Mouse (Mus musculus): ENCODE data around the gene Tnnt1. TPM values are rescaled to one million over a fixed set of nuclear protein-coding genes. Genes with fewer than 3 reads are reported as not detected.

Tnnt1 gene
- total RNA-seq, 2 experiments from 2014 or later: 7.4 to 9.2 TPM

DNA sequence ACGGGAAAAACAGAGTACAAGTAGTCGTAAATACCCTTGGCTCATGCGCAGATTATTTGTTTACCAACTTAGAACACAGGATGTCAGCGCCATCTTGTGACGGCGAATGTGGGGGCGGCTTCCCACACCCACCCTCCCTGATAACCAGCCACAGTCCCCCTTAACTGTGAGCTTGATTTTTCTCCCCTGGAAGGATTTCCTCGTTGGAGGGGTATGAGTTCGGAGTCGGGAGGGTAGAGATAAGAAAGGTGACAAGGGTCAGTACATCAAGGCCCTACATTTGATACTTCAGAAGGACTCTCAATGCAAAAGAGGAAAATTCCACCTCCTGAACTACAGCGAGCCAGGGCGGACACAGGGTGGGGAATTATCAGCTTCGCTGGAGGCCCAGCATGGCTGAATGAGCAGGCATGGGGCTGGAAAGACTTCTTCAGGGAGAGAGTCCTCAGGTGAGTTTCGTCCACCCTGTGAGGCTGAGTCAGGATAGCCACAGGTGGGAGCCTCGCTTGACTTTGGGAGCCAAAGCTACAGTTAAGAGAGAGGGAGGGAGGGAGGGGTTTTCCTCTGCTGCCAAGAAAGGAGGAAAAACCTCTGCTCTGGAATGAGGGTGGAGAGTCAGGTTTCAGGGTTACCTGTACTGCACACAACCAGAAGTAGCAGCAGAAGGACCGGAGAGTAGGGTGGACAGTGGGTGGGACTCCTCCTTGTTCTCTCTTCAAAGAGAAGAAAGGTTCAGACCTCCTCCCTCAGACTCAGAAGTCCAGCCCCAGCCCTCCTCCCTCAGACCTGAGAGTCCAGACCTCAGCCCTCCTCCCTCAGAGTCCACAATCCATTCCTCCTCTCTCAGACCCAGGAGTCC lies 55.4 kb downstream of the Tnnt1 start, which contains the start of gene Eps8l1:
TSS of gene Eps8l1 (plus strand) at position 99 of the 859 bp plus-strand sequence.
- no peak for TF ChIP-seq CTCF (IDR thresholded peaks at IDR 0.05)
- peak within 1 kb of the TSS; percentile 26; the same call in 1 of the 2 replicates for H3K4me3 ChIP-seq
- H3K27ac ChIP-seq: no peak within 1 kb of the TSS; the same call in 1 of the 2 replicates
- intact Hi-C loops (cut with DNase I): no loop called here
- DNase-seq (ENCODE audit: extremely low spot score in 1 of 2, low spot score in 2 of 2): no peak

Other genes starting within 250 kb of the Tnnt1 start
- not detected for gene Ncr1, start 178.7 kb downstream of the Tnnt1 start, total RNA-seq (2021)
- gene Gp6, start 118.6 kb downstream of the Tnnt1 start, total RNA-seq (2021): under 1 TPM in 1 of 2 experiments, not detected in 1; 0.05 TPM
- gene Rdh13, start 70.7 kb downstream of the Tnnt1 start, total RNA-seq (2021): 10 to 100 TPM; 25.1 to 29.3 TPM
- gene Eps8l1, start 55.7 kb downstream of the Tnnt1 start, total RNA-seq (2021): 1 to 10 TPM; 5.3 to 5.4 TPM
- 100 to 1,000 TPM; 173 to 177 TPM for gene Ppp1r12c, start 14.7 kb downstream of the Tnnt1 start, total RNA-seq (2021)
- gene Tnni3, start 7.8 kb upstream of the Tnnt1 start, total RNA-seq (2021): under 1 TPM; 0.84 to 0.96 TPM
- gene Dnaaf3, start 16.1 kb upstream of the Tnnt1 start, total RNA-seq (2021): under 1 TPM; 0.20 to 0.49 TPM
- 100 to 1,000 TPM; 270 to 272 TPM for gene Syt5, start 31.2 kb upstream of the Tnnt1 start, total RNA-seq (2021)
- under 1 TPM; 0.35 to 0.43 TPM for gene Ptprh, start 87.7 kb upstream of the Tnnt1 start, total RNA-seq (2021)
- 10 to 100 TPM; 15.4 to 20.8 TPM for gene Tmem86b, start 115.0 kb upstream of the Tnnt1 start, total RNA-seq (2021)
- gene Ppp6r1, start 142.6 kb upstream of the Tnnt1 start, total RNA-seq (2021): 100 to 1,000 TPM; 144 to 151 TPM
- 100 to 1,000 TPM in 1 of 2 experiments, 10 to 100 TPM in 1; 99.9 to 102 TPM for gene Hspbp1, start 168.7 kb upstream of the Tnnt1 start, total RNA-seq (2021)
- 100 to 1,000 TPM; 425 to 440 TPM for gene Brsk1, start 174.2 kb upstream of the Tnnt1 start, total RNA-seq (2021)
- not detected for gene Tmem150b, start 208.9 kb upstream of the Tnnt1 start, total RNA-seq (2021)
- 10 to 100 TPM; 23.8 to 31.1 TPM for gene Kmt5c, start 223.7 kb upstream of the Tnnt1 start, total RNA-seq (2021)
- gene Cox6b2, start 236.7 kb upstream of the Tnnt1 start, total RNA-seq (2021): 1 to 10 TPM; 3.8 to 4.8 TPM